Mouse (Mus musculus): ENCODE data around the gene Spata31d1a.
A peak's percentile ranks its signal among the peaks of the same experiment; 100 is the strongest.
"Not testable (repeated sequence)": the region's sequence is repeated elsewhere in the genome, so short reads cannot be mapped to it uniquely, and the experiment has no call there.

Spata31d1a gene

DNA sequence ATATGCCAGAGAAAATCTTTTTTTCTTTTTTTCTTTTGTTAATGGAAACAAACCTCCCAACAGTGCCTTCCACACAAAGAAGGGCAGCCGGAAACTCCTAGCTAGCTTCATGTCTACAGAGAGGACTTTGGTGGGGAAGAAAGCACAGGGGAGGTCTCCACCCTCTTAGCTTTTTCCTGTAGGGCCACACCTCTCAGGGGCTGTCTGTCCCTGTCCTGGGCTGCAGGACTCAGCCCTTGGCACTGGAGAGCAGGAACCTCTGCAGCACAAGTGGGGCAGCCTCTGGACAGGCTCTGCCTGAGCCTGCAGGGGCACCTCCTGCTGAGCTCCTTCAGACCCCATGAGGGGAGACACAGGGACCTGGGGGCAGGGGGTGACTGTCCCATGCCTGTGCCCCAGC, 10.0 kb downstream of the Spata31d1a start:
- DNase-seq (ENCODE audit: low spot score) = not testable (repeated sequence)

DNA sequence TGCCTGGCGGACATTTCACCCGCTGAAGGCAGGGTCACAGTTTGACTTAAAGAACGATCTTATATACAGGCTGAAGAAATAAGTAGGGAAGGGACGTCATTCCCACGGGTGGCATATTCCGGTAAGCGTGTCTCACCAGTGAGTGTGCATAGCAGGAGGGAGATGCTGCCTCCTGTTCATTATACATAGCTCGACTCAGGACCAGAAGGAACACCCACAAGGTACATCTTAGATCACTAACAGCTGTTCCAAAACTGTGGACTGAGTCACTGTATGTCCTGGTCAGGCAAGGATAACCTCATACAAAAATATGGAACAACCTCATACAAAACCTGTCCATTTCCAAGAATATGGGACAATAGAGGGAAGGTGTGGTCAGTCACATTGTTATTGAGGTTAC, 11.0 kb downstream of the Spata31d1a start:
- no peak for DNase-seq (ENCODE audit: low spot score)

DNA sequence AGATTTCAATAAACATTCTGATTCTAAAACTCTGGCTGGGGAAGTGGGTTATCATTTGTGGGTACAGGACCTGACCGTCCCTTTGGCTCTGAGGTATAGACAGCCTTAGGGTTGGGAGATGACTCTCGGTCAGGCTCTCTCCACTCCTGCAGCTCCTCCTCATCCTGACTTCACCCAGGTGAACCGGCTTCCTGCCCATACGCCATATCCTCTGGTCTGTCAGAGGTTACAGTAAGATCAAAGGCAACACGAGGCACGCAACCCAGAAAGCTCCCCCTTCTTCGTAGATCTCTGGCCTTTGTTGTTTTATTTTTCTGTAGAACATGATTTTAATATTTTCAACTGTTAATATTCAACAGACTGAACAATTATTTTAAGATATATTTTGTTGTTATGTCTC, 14.3 kb downstream of the Spata31d1a start:
- no peak for DNase-seq (ENCODE audit: low spot score)

DNA sequence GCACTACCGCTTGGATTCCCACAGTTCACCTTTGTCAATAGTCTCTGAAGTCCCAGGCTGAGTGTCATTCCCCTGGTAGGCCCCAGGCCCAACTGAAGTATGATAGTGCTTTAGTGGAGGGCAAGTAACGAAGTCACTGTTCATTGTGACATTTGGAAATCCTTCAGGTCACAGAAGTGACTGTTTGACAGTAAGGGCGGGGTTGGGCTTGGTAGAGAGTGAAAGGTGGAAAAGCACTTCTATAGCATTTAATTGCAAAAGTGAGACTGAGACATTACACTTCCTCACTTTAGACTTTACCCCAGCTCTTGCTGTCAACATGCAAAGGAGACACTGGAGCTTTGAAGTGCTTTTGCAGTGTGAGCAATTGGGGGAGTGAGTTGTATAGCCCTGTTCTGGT, 16.1 kb downstream of the Spata31d1a start, which contains the start of gene 4921517D22Rik:
TSS of gene 4921517D22Rik (minus strand) at position 101 of the 400 bp plus-strand sequence.
- no peak for DNase-seq (ENCODE audit: low spot score)

GRCm38 (mm10) chr13:59691478-59691877, 18.7 kb downstream of the Spata31d1a start:
- DNase-seq (ENCODE audit: low spot score) = no peak

GRCm38 (mm10) chr13:59690576-59690975, 19.6 kb downstream of the Spata31d1a start:
- DNase-seq (ENCODE audit: low spot score) = no peak

- no peak for DNase-seq (ENCODE audit: low spot score)
These were observed 20.3 kb downstream of the Spata31d1a start for GRCm38 (mm10) chr13:59689843-59690242.

- no peak for DNase-seq (ENCODE audit: low spot score)
These were observed 20.8 kb downstream of the Spata31d1a start for GRCm38 (mm10) chr13:59689313-59689712.

DNA sequence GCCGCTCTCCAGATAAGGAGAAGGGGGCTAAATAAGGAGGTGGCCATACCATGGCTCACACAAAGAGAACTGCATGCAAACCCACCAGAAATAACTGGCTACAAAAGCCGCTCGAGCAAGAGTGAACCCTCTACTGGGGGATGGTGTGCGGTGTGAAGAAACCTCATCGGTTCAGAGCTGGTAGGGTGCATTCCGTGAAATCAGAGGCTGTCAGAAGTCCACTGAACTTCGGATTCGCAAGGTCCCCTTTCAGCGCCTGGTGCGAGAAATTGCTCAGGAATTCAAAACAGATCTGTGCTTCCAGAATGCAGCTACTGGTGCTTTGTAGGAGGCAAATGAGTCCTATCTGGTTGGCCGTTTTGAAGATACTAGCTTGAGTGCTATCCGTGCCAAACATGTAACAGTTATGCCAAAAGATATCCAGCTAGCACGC, 21.8 kb downstream of the Spata31d1a start:
- DNase-seq (ENCODE audit: low spot score) = no peak

GRCm38 (mm10) chr13:59685236-59685635, 24.9 kb downstream of the Spata31d1a start:
- DNase-seq (ENCODE audit: low spot score) = no peak

DNA sequence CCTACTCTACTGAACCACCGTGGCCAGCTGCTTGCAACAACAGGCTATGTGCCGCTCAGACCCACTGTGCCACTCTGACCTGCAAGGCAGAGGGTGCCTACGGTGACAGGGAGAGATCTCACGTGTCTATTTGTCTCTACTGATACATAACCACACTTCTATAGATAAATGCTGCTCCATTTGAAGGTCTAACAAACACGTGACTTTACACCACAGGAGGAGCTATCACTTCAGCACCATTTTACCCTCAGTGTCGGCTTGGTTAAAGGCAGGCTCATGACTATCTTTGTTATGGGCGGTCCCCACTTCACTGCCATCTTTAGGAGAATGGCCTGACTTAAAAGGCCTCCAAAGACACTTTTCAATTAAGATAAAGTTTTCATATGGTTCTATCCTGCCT, 27.5 kb downstream of the Spata31d1a start:
- no peak for DNase-seq (ENCODE audit: low spot score)

- DNase-seq (ENCODE audit: low spot score) = no peak
These were observed 30.2 kb downstream of the Spata31d1a start for GRCm38 (mm10) chr13:59679908-59680307.

DNA sequence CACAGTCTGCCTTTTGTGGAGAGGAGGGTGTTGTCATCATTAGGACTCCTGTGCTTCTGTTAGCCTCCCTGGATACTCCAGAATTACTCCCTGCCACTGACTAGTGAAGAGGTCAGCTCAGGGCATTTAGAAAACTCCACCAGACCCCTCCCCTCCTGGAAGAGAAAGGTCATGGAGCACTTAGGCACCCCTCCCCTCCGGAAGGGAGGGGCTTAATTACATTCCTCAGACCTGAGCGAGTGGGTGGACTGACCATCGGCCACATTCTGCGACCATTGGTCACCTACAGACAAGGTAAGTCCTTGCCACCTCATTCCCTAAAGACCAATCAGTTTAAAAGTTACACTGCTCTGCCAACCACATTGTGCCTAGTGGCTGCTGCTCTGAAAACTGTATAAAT, 30.8 kb downstream of the Spata31d1a start:
- no peak for DNase-seq (ENCODE audit: low spot score)

DNA sequence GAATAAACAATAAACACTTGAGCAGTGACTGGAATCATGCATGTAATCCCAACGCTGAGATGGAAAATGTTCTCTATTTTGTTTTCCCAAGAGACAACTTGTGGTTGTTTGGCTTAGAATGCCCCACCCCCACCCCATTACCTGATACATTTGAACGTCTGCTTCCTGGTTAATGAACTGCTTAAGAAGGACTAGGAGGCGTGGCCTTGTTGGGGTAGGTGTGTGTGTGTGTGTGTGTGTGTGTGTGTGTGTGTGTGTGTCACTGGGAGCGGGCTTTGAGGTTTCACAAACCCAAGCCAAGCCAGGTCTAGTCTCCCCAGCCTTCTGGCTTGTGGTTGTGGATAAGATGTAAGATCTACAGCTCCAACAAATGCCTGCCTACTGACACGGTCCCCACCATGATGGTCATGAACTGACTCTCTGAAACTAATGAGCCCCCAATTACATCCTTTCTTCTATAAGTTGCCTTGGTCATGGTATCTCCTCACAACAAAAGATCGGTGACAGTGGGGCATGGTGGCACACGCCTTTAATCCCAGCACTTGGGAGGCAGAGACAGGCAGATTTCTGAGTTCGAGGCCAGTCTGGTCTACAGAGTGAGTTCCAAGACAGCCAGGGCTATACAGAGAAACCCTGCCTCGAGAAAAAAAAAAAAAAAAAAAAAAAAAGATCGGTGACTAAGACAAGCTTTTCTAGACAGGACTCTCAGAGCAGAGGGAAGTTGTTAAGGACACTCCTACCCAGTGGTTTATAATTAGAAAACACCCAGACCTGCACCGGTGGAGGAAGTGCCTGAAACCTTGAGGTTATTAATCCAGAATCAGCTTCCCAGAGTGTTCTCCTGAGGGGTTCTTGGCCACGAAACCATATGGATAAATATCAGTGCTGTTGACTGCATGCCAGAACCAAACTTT, 33.6 kb downstream of the Spata31d1a start:
- no peak for DNase-seq (ENCODE audit: low spot score)

DNA sequence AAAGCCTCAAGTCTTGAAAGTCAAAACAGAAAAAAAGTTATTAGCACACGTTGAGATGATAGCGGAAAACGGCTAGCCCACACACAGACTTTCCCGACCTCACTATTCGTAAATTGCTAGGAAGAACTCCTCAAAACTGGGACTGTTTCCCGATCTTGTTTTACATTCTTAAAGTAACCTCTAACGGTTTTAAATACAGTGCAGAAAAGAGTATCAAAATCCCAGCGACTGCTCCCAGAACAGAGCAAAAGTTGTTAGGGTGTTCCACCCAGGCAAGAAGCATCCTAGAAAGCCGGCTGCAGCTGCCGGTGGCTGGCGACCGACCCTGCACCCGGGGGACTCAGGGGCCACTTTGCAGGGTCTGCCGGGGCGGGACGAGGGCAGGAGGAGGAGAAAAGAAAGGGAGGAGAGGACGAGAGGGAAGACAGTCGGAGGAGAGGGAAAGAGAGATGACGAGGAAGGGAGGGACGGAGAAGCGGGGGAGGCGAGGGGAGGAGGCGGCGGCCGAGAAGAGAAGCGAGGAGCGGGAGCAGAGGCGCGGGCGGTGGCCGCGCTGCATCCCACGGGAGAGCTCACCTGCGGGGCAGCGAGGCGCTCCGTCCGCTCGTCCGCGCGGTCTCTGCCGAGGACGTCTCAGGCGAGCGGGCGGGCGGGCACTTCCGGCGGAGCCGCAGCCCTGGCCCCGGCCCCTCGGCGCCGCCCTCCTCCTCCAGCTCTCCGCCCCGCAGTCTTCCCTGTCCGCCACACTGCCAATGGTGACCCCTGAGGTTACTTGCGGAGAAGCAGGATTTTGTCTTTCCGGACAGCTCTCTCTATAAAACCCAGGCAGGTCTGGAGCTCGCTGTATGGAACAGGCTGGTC, 34.7 kb downstream of the Spata31d1a start, which contains the start of gene Golm1:
TSS of gene Golm1 (minus strand) at position 661 of the 861 bp plus-strand sequence.
- DNase-seq (ENCODE audit: low spot score) = peak; percentile 76

DNA sequence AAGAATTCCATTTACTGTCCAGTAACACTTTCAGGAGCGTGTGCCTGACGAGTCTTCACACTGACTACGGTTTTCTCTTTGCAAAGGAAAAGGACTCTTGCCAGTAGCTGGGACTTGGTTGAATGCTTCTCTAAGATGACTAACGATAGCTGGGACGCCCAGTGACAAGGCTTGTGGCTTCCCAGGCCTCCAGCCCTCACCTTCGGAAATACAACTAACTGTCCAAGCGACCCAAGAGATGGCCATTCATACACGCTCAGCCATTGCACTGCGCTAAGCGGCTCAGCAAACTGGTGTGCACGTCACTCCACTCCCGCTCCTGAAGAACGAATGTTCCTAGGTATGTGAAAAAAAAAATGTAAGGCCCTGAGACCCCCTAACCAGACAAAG, 35.4 kb downstream of the Spata31d1a start:
- no peak for DNase-seq (ENCODE audit: low spot score)

DNA sequence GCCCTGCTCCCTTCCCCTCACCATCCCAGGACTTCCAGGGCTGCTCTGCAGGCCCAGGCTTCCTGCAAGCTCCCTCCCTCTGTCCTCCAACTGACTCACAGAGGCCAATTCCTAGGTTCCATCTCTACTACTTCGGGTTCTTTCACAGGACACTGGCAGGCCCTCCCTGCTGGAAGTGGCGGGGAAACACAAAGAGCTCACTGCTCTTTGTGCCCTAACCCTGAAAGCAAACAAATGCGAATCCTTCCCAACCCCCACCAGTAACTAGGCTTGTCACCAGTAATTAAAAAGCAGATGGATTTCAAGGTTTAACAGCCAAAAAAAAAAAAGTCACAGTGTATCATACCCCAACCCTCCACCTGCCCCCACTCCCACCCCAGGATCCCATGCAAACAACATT, 35.9 kb downstream of the Spata31d1a start:
- DNase-seq (ENCODE audit: low spot score) = no peak

GRCm38 (mm10) chr13:59673597-59673996, 36.5 kb downstream of the Spata31d1a start:
- DNase-seq (ENCODE audit: low spot score) = no peak

DNA sequence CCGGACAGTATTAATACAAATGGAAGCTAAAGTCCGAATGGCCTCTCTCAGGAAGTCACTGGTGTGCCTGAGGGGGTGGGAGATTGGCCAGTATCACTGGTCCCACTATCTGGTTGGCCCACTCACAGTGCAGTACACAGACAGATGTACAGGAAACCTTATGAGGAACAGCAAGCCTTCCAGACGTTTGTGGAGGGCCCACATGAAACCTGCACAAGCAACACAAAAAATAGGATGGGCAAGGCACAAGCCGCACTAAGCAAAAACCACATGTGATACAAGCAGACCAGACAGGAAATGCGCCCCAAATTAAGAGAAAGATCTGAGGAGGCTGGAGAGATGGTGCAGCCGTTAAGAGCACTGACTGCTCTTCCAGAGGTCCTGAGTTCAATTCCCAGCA, 37.9 kb downstream of the Spata31d1a start:
- DNase-seq (ENCODE audit: low spot score) = no peak

DNA sequence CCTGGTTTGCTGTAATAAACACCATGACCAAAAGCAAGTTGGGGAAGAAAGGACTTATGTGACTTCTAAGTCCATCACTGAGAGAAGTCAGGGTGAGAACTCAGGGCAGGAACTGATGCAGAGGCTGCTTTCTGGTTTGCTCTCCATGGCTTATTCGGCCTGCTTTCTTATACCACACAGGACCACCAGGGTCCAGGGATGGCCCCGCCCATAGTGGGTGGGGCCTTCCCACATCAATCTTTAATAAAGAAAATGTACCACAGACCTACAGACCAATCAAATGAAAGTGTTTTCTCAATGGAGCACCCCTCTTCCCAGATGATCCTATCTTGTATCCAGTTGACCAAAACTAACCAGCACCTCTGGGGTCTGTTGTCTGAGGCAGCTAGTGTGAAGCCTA, 38.6 kb downstream of the Spata31d1a start:
- DNase-seq (ENCODE audit: low spot score) = no peak

DNA sequence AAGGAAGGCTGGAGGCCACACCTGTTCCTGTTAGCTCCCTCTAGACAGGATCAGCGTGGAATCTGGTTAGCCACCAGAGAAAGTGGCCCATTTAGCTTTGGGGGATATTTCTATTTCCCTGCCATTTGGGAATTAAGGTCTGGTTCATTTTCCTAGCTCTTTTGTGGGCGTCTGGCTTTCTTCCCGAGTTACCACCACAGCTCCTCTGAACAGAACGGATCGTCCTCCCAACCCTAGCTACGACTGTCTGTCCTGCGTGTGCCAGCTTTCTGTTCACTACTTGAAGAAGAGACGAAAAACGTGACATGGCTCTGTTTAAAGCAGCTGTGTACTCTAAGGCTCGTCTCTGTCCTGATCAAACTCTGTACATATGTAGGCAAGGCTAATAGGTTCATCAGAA, 40.2 kb downstream of the Spata31d1a start:
- no peak for DNase-seq (ENCODE audit: low spot score)

DNA sequence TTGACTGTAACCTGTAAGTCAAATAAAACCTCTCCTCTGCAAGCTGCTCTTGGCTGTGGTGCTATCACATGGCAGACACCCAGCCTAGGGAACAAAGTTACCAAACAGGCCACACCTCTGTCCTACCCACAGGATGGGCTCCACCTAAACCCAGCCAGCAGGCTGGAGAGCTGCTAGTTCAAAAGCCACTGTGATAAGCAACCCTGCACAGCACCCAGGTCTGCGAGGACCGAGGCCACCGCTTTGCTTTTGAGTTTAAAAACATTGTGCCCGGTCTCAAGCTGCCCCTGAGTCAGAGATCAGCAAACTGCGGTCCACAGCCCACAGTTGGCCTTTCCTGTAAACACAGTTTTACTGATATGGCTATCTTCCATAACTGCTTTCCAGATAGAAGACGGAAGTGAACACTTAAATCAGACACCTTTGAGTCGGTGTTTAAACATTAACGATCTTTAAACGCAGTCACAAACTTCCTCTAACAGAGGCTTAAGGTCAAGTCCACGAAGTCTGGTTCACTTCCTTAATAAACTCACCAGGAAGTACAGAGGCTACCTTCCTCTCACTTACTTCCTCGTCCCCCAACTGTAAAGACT, 41.5 kb downstream of the Spata31d1a start:
- DNase-seq (ENCODE audit: low spot score) = no peak
